Mouse (Mus musculus) bone marrow macrophage, adult 2 months (primary cell): Measurements from ENCODE around the gene Fbxw9.

Source experiments
- CTCF ChIP-seq: IDR thresholded peaks from 2 replicates; pipeline ENCODE4 v1.5.1; 2012; ENCODE audit warnings: low read depth, mild to moderate bottlenecking, low read length, moderate library complexity
- POLR2A ChIP-seq: IDR thresholded peaks from 2 replicates; pipeline ENCODE4 v1.6.1; 2012; ENCODE audit warnings: mild to moderate bottlenecking, low read depth, low read length, borderline replicate concordance

- no peak for TF ChIP-seq POLR2A
- no peak for TF ChIP-seq CTCF
These were observed 16.1 kb downstream of the Fbxw9 start for GRCm38 (mm10) chr8:85076001-85076400.
